Mouse (Mus musculus): Measurements from ENCODE around the gene Zfp82. TPM values are rescaled to one million over a fixed set of nuclear protein-coding genes. Genes with fewer than 3 reads are reported as not detected.

The Zfp82 gene
- polyA plus RNA-seq, 1 experiment from 2014 or later, result 13.4 TPM

GRCm38 (mm10) chr7:30090970-30091585, 18.4 kb upstream of the Zfp82 start:
- Histone ChIP-seq H3K36me3 (replicated peaks) (no peaks in the 10 kb centered on the region; the same call in 1 of the 2 replicates), H3K4me1 (peaks cover 41% of the 10 kb centered on the region), H3K9me3 (no peaks in the 10 kb centered on the region), H3K9ac (peak overlapping the region; percentile 65), H3K27me3 (replicated peaks) (no peaks in the 10 kb centered on the region), H3K4me3 (peak overlapping the region; percentile 76), H3K4me2 (peak overlapping the region; percentile 92), H3K27ac (peak overlapping the region; percentile 90)
- WGBS, result 7% methylated on average over 9 of the region's 9 CpGs
- ATAC-seq (replicated peaks), result peak; percentile 9; the same call in 1 of the 2 replicates

DNA sequence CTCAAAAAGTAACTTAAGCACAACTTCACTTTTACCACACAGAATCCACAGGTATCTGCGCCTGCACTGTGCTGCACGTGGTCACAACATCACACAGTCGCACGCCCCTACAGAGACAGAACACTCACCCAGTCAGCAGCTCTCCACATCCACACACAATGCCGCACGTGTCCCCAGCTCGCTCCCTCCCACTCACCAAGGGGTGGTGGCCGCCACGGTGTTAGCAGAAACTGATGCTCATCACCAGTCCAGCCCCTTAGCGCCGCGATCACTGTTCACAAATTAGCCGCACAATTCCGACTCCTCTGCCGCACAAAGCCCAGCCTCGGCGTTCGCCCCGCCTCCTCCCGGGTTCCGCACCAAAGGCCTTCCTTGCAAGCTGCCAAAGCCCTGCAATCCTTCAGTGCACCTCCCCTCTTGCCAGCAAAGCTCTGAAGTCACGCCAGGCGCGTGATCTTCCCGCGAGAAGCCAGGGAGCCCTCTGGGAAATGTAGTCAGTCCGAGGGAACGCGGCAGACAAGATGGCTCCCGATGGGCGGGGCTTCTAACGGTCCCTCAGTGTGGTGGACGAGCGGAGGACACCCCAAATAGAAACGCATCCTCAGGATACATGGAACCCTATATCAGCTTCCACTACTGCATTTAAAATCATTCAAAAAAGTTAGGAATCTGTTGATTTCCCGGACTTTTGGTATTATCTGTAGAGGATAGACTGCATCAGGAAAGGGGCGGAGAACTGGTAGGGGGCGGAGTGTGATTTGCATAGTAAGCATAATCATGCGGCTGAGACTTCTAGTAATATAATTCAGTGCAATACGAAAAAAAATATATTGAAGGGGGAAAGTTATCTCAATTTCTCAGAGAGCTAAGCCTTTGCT, 17.6 kb upstream of the Zfp82 start, which contains the start of the genes Gm26920 and Zfp566:
Gm26920 (minus strand) TSS at position 319 of the 878 bp plus-strand sequence.
Zfp566 (minus strand) TSS at position 436 of the 878 bp plus-strand sequence.
- WGBS, result under 1% methylated on average over 40 of the region's 40 CpGs
- peak; percentile 93 for ATAC-seq (replicated peaks)
- H3K9ac ChIP-seq, result peak within 1 kb of the TSS; percentile 65

GRCm38 (mm10) chr7:30089405-30089804, 16.7 kb upstream of the Zfp82 start:
- 19% methylated on average over 6 of the region's 6 CpGs for WGBS

More for the DNA sequence above, 17.6 kb upstream of the Zfp82 start, which contains the start of the genes Gm26920 and Zfp566:
- Histone ChIP-seq H3K36me3 (replicated peaks) (peaks cover 6% of the 10 kb centered on the region), H3K27me3 (replicated peaks) (no peaks in the 10 kb centered on the region), H3K9me3 (no peaks in the 10 kb centered on the region), H3K4me2 (peak within 1 kb of the TSS; percentile 92), H3K4me3 (peak within 1 kb of the TSS; percentile 76), H3K4me1 (peaks cover 37% of the 10 kb centered on the region), H3K27ac (peak within 1 kb of the TSS; percentile 90)

GRCm38 (mm10) chr7:30086524-30086923, 13.8 kb upstream of the Zfp82 start:
- Histone ChIP-seq H3K4me1 (peaks cover 30% of the 10 kb centered on the region), H3K27ac (no peak overlapping the region), H3K4me3 (no peak overlapping the region), H3K9ac (no peak overlapping the region), H3K4me2 (no peak overlapping the region), H3K9me3 (no peaks in the 10 kb centered on the region), H3K27me3 (replicated peaks) (no peaks in the 10 kb centered on the region), H3K36me3 (replicated peaks) (peaks cover 7% of the 10 kb centered on the region)
- ATAC-seq (replicated peaks), result no peak
- WGBS, result 93% methylated on average over 9 of the region's 9 CpGs

More at GRCm38 (mm10) chr7:30089405-30089804, 16.7 kb upstream of the Zfp82 start:
- Histone ChIP-seq H3K4me1 (peaks cover 36% of the 10 kb centered on the region), H3K4me2 (peak overlapping the region; percentile 92), H3K9ac (peak overlapping the region; percentile 65), H3K27ac (no peak overlapping the region), H3K27me3 (replicated peaks) (no peaks in the 10 kb centered on the region), H3K36me3 (replicated peaks) (peaks cover 7% of the 10 kb centered on the region), H3K9me3 (no peaks in the 10 kb centered on the region), H3K4me3 (peak overlapping the region; percentile 76)
- no peak for ATAC-seq (replicated peaks)

- 74% methylated on average over 5 of the region's 5 CpGs for WGBS
- ATAC-seq (replicated peaks), result no peak; the same call in 1 of the 2 replicates
Measured at GRCm38 (mm10) chr7:30064622-30065021, 8.1 kb downstream of the Zfp82 start.

GRCm38 (mm10) chr7:30062478-30062877, 10.2 kb downstream of the Zfp82 start:
- 88% methylated on average over 5 of the region's 5 CpGs for WGBS
- Histone ChIP-seq H3K36me3 (replicated peaks) (peaks cover 45% of the 10 kb centered on the region), H3K9ac (no peak overlapping the region), H3K4me3 (no peak overlapping the region), H3K9me3 (no peaks in the 10 kb centered on the region), H3K4me1 (no peaks in the 10 kb centered on the region), H3K27me3 (replicated peaks) (no peaks in the 10 kb centered on the region), H3K4me2 (no peak overlapping the region), H3K27ac (no peak overlapping the region)
- no peak for ATAC-seq (replicated peaks)

More at GRCm38 (mm10) chr7:30064622-30065021, 8.1 kb downstream of the Zfp82 start:
- no peaks in the 10 kb centered on the region for H3K27me3 ChIP-seq (replicated peaks)
- H3K9ac ChIP-seq, result no peak overlapping the region
- no peak overlapping the region for H3K4me3 ChIP-seq
- H3K4me2 ChIP-seq, result no peak overlapping the region
- no peak overlapping the region for H3K27ac ChIP-seq
- peaks cover 50% of the 10 kb centered on the region for H3K36me3 ChIP-seq (replicated peaks)
- no peaks in the 10 kb centered on the region for H3K9me3 ChIP-seq
- no peaks in the 10 kb centered on the region for H3K4me1 ChIP-seq

GRCm38 (mm10) chr7:30060341-30060740, 12.4 kb downstream of the Zfp82 start:
- Histone ChIP-seq H3K9ac (no peak overlapping the region), H3K27ac (no peak overlapping the region), H3K4me2 (no peak overlapping the region), H3K4me1 (no peaks in the 10 kb centered on the region), H3K27me3 (replicated peaks) (no peaks in the 10 kb centered on the region), H3K9me3 (no peaks in the 10 kb centered on the region), H3K36me3 (replicated peaks) (peaks cover 53% of the 10 kb centered on the region), H3K4me3 (no peak overlapping the region)
- 52% methylated on average over 6 of the region's 6 CpGs for WGBS
- ATAC-seq (replicated peaks), result no peak

DNA sequence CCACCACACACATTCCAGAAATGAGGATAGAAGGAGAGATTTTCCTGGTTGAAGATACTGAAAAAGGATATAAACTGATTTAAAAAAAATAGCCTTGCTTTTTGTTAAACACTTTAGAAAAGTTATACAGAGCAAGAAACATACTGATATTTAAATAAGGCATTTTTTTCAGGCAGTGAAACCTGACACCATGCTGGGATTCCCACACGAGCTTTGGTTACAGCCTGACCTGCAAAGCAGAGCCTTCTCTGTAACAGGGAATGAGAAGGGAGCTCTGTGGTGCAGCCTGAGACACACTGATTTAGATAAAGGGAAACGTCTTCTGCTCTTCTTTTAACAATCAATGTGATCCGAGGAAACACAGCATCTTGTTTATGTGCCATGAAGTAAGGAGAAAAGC, 19.1 kb downstream of the Zfp82 start:
- Histone ChIP-seq H3K4me2 (no peak overlapping the region), H3K9me3 (no peaks in the 10 kb centered on the region), H3K9ac (no peak overlapping the region), H3K36me3 (replicated peaks) (peaks cover 23% of the 10 kb centered on the region), H3K4me1 (peaks cover 13% of the 10 kb centered on the region), H3K27me3 (replicated peaks) (no peaks in the 10 kb centered on the region), H3K4me3 (no peak overlapping the region), H3K27ac (no peak overlapping the region)
- no peak for ATAC-seq (replicated peaks)
- WGBS, result 10% methylated on average over 3 of the region's 3 CpGs

GRCm38 (mm10) chr7:30050882-30051548, 21.7 kb downstream of the Zfp82 start, which contains the start of gene Zfp14:
Gene Zfp14, minus strand, starts transcription at chr7:30051380.
- peak within 1 kb of the TSS; percentile 92 for H3K27ac ChIP-seq
- peak within 1 kb of the TSS; percentile 87 for H3K9ac ChIP-seq

DNA sequence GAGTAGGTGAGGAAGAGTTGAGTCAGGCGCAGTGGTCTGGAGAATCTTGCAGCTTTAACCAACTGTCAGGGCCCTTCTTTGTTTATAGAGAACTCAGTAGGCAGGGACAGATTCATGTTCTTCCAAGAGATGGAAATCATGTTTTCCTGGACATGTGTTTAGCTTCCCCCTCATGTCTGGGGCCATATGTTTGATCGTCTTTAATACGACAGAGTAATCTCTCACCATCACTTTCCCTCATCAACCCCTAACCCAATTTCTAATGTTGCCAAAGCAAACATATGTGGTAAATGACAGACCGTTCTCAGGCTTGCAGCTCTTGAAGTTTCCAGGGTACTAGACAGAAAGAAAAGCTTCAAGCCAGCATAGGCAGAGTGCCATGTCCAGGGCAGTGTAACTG, 24.6 kb downstream of the Zfp82 start:
- H3K36me3 ChIP-seq (replicated peaks), result no peaks in the 10 kb centered on the region
- no peak overlapping the region for H3K27ac ChIP-seq
- H3K4me1 ChIP-seq, result peaks cover 13% of the 10 kb centered on the region
- no peaks in the 10 kb centered on the region for H3K9me3 ChIP-seq
- 92% methylated on average over 4 of the region's 4 CpGs for WGBS
- no peaks in the 10 kb centered on the region for H3K27me3 ChIP-seq (replicated peaks)
- H3K4me2 ChIP-seq, result no peak overlapping the region
- no peak overlapping the region for H3K9ac ChIP-seq
- no peak for ATAC-seq (replicated peaks)
- H3K4me3 ChIP-seq, result no peak overlapping the region

More at GRCm38 (mm10) chr7:30050882-30051548, 21.7 kb downstream of the Zfp82 start, which contains the start of gene Zfp14:
- H3K4me2 ChIP-seq, result peak within 1 kb of the TSS; percentile 63
- no peaks in the 10 kb centered on the region for H3K27me3 ChIP-seq (replicated peaks)
- no peaks in the 10 kb centered on the region for H3K9me3 ChIP-seq
- peak within 1 kb of the TSS; percentile 73 for H3K4me3 ChIP-seq
- under 1% methylated on average over 40 of the region's 40 CpGs for WGBS
- peak; percentile 99 for ATAC-seq (replicated peaks)
- H3K36me3 ChIP-seq (replicated peaks), result peaks cover 9% of the 10 kb centered on the region
- peaks cover 13% of the 10 kb centered on the region for H3K4me1 ChIP-seq

DNA sequence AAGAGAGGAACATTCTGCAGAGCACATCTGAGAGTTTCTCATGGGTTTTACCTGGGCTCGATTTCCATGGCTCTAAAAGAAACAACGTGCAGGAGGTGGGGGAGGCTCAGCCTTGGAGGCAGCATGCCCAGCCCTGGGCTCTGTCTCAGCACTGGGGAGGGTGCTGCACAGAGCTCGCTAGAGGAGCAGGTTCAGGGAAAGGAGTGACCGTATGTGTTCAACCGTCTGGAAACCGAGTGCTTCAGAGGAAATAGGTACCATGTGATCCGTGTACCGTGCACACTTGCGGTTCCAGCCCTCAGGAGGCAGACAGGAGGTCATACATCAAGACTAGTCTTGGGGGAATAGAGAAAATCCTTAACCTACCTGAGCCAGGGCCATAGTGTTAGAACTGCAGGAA, 28.3 kb downstream of the Zfp82 start:
- no peak for ATAC-seq (replicated peaks)
- Histone ChIP-seq H3K9me3 (no peaks in the 10 kb centered on the region), H3K27ac (no peak overlapping the region), H3K4me3 (no peak overlapping the region), H3K27me3 (replicated peaks) (no peaks in the 10 kb centered on the region), H3K36me3 (replicated peaks) (no peaks in the 10 kb centered on the region), H3K4me2 (no peak overlapping the region), H3K4me1 (no peaks in the 10 kb centered on the region), H3K9ac (no peak overlapping the region)
- WGBS, result 69% methylated on average over 9 of the region's 9 CpGs

DNA sequence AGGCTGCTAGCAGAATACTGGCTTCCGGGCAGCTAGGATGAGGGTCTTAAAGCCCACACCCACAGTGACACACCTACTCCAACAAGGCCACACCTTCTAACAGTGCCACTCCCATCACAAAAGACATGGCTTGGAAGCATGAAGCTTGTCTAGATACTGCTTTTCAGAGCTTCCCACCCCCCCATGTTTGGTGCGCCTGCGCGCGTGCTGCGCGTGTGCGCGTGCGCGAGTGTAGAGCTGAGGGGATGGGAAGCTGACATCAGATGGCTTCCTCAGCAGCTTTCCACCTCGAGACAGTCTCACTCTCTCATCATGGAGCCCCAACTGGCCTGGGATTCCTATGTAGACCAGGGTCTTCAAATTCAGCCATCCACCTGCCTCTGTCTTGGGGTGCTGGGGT, 38.4 kb downstream of the Zfp82 start:
- Histone ChIP-seq H3K27me3 (replicated peaks) (no peaks in the 10 kb centered on the region), H3K4me1 (no peaks in the 10 kb centered on the region), H3K9me3 (no peaks in the 10 kb centered on the region), H3K4me2 (no peak overlapping the region), H3K9ac (no peak overlapping the region), H3K4me3 (no peak overlapping the region), H3K27ac (no peak overlapping the region), H3K36me3 (replicated peaks) (peaks cover 25% of the 10 kb centered on the region)
- 96% methylated on average over 12 of the region's 12 CpGs for WGBS
- ATAC-seq (replicated peaks), result no peak

Measured in midbrain, embryonic 15.5 days (tissue).